31 mouse cellular contexts compared by ENCODE assay signal in genomic region chr14:55194786-55195185, GRCm38 (mm10). TPM values are rescaled to one million over a fixed set of nuclear protein-coding genes. Genes with fewer than 3 reads are reported as not detected.
DNase-seq lines count a peak whose midpoint lies in the region; ATAC-seq lines count a peak whose summit lies in the region.
"Had no signal": no experiment of that assay in that cellular context is flagged by ENCODE, and none has a peak within 500 bp of the region (broad histone marks: within the 10 kb centered on the region; RNA-seq: fewer than 3 reads in every experiment).

No protein-coding gene starts in this region.

- no peak overlapping the region for H3K27ac ChIP-seq in embryonic facial prominence, embryonic 14.5 days (replicated peaks; ENCODE audit: low read depth, low read length)
- H3K27ac ChIP-seq in embryonic facial prominence, embryonic 10.5 days (replicated peaks): no peak overlapping the region
- no peak overlapping the region for H3K27ac ChIP-seq in kidney, embryonic 15.5 days
- H3K27ac ChIP-seq in limb, embryonic 12.5 days: no peak overlapping the region
- H3K27ac ChIP-seq: heart, adult 2 months; heart, embryonic 13.5 days; hindbrain, embryonic 14.5 days; limb, embryonic 13.5 days; lung, embryonic 15.5 days; midbrain, embryonic 12.5 days had no signal

- no peak overlapping the region for H3K4me2 ChIP-seq in embryonic facial prominence, embryonic 14.5 days (ENCODE audit: low read depth, low read length)
- H3K4me2 ChIP-seq in kidney, embryonic 15.5 days: 0 out of 2 replicates have a peak overlapping the region, but pooled peaks have one; percentile 30
- H3K4me2 ChIP-seq in limb, embryonic 12.5 days: peak overlapping the region; percentile 10; the same call in 1 of the 2 replicates
- H3K4me2 ChIP-seq: heart, embryonic 13.5 days; hindbrain, embryonic 14.5 days; limb, embryonic 13.5 days; liver, embryonic 11.5 days; lung, embryonic 15.5 days; midbrain, embryonic 12.5 days had no signal

- ATAC-seq in embryonic facial prominence, embryonic 14.5 days (ENCODE audit: low read depth): peak; percentile 67; the same call in 1 of the 2 replicates
- no peak for ATAC-seq in kidney, embryonic 15.5 days (replicated peaks; ENCODE audit: low FRiP score)
- ATAC-seq in limb, embryonic 12.5 days (ENCODE audit: insufficient number of reproducible peaks, insufficient read depth, low FRiP score, low TSS enrichment, low read depth): no peak
- ATAC-seq: forebrain, embryonic 16.5 days; intestine, postnatal 0 days had no signal

- H3K36me3 ChIP-seq in embryonic facial prominence, embryonic 14.5 days (ENCODE audit: control insufficient read depth, insufficient read depth, low read length): no peaks in the 10 kb centered on the region
- H3K36me3 ChIP-seq in embryonic facial prominence, embryonic 10.5 days (replicated peaks): no peaks in the 10 kb centered on the region
- H3K36me3 ChIP-seq in kidney, embryonic 15.5 days: no peaks in the 10 kb centered on the region
- H3K36me3 ChIP-seq in limb, embryonic 12.5 days: no peaks in the 10 kb centered on the region
- H3K36me3 ChIP-seq: heart, embryonic 13.5 days; limb, embryonic 13.5 days; lung, embryonic 15.5 days; midbrain, embryonic 12.5 days had no signal

- 32% methylated on average over 6 of the region's 6 CpGs for WGBS in embryonic facial prominence, embryonic 14.5 days
- 54% methylated on average over 6 of the region's 6 CpGs for WGBS in embryonic facial prominence, embryonic 10.5 days
- whole genome bisulfite sequencing in kidney, embryonic 15.5 days: 30% methylated on average over 6 of the region's 6 CpGs
- WGBS in limb, embryonic 12.5 days: 33% methylated on average over 6 of the region's 6 CpGs

- no peaks in the 10 kb centered on the region for H3K9me3 ChIP-seq in embryonic facial prominence, embryonic 14.5 days (ENCODE audit: control insufficient read depth, low read length)
- H3K9me3 ChIP-seq in embryonic facial prominence, embryonic 10.5 days: no peaks in the 10 kb centered on the region
- no peaks in the 10 kb centered on the region for H3K9me3 ChIP-seq in kidney, embryonic 15.5 days (replicated peaks)
- H3K9me3 ChIP-seq in limb, embryonic 12.5 days: no peaks in the 10 kb centered on the region
- H3K9me3 ChIP-seq: heart, embryonic 13.5 days; limb, embryonic 13.5 days; lung, embryonic 15.5 days; midbrain, embryonic 12.5 days had no signal

- peak; percentile 69 for DNase-seq in embryonic facial prominence, embryonic 14.5 days (ENCODE audit: low spot score)
- no peak for DNase-seq in embryonic facial prominence, embryonic 10.5 days (ENCODE audit: low spot score)
- DNase-seq in kidney, postnatal 36 days: no peak
- peak; percentile 24 for DNase-seq in embryo, embryonic 10.5 days (ENCODE audit: low spot score)
- no peak for DNase-seq in ovary, postnatal 10 days (ENCODE audit: low spot score)
- DNase-seq in adrenal gland, adult 2 months: no peak
- DNase-seq: cerebellum, adult 9-10 months; cerebellum, postnatal 36 days; right cerebral cortex, postnatal 14 days had no signal

- H3K27me3 ChIP-seq in embryonic facial prominence, embryonic 14.5 days (replicated peaks; ENCODE audit: control insufficient read depth, insufficient read depth, low read length): no peaks in the 10 kb centered on the region
- H3K27me3 ChIP-seq in embryonic facial prominence, embryonic 10.5 days (replicated peaks; ENCODE audit: low read depth, poor library complexity, severe bottlenecking): 0 out of 2 replicates have a peak, but pooled peaks cover 3% of the 10 kb centered on the region
- no peaks in the 10 kb centered on the region for H3K27me3 ChIP-seq in kidney, embryonic 15.5 days
- H3K27me3 ChIP-seq in limb, embryonic 12.5 days: peaks cover 3% of the 10 kb centered on the region
- H3K27me3 ChIP-seq: lung, embryonic 15.5 days had no signal

- no peak overlapping the region for H3K9ac ChIP-seq in embryonic facial prominence, embryonic 14.5 days (ENCODE audit: low read depth, low read length)
- H3K9ac ChIP-seq in kidney, embryonic 15.5 days: no peak overlapping the region
- no peak overlapping the region for H3K9ac ChIP-seq in limb, embryonic 12.5 days (replicated peaks)
- H3K9ac ChIP-seq: heart, embryonic 13.5 days; hindbrain, embryonic 14.5 days; limb, embryonic 13.5 days; lung, embryonic 15.5 days; midbrain, embryonic 12.5 days had no signal

- no peaks in the 10 kb centered on the region for H3K4me1 ChIP-seq in embryonic facial prominence, embryonic 14.5 days (ENCODE audit: control insufficient read depth, insufficient read depth, low read length)
- H3K4me1 ChIP-seq in embryonic facial prominence, embryonic 10.5 days: peaks cover 16% of the 10 kb centered on the region
- H3K4me1 ChIP-seq in kidney, embryonic 15.5 days: peaks cover 15% of the 10 kb centered on the region
- H3K4me1 ChIP-seq in limb, embryonic 12.5 days (replicated peaks): peaks cover 11% of the 10 kb centered on the region; the same call in 1 of the 2 replicates
- H3K4me1 ChIP-seq: lung, embryonic 15.5 days had no signal

- no peak overlapping the region for H3K4me3 ChIP-seq in embryonic facial prominence, embryonic 14.5 days (ENCODE audit: low read depth, low read length)
- H3K4me3 ChIP-seq in embryonic facial prominence, embryonic 10.5 days: no peak overlapping the region
- no peak overlapping the region for H3K4me3 ChIP-seq in kidney, embryonic 15.5 days (replicated peaks)
- no peak overlapping the region for H3K4me3 ChIP-seq in limb, embryonic 12.5 days (replicated peaks)
- H3K4me3 ChIP-seq: heart, embryonic 13.5 days; limb, embryonic 13.5 days; lung, embryonic 15.5 days; midbrain, embryonic 12.5 days had no signal

RNA-seq across cellular contexts. Expression of gene Dhrs2, which starts 27.0 kb away (rescaled TPM):
- polyA plus RNA-seq in embryonic facial prominence, embryonic 14.5 days (2014; fragmentation: Nextera tagmentation; extraction: Ambion mirVana): 2.8 and 5.7 TPM in 2 replicates
- not detected in 2 replicates for polyA plus RNA-seq in embryonic facial prominence, embryonic 10.5 days (2016; fragmentation: Nextera tagmentation; extraction: Ambion mirVana)
- polyA plus RNA-seq in kidney, embryonic 15.5 days (2015; fragmentation: Nextera tagmentation; extraction: Ambion mirVana): 0.23 TPM in 1 of 2 replicates, not detected in the other
- polyA plus RNA-seq in limb, embryonic 12.5 days (2016; fragmentation: Nextera tagmentation; extraction: Ambion mirVana): 0.33 and 0.42 TPM in 2 replicates
- not detected for total RNA-seq in adrenal gland, adult 2 months (2021)
- polyA plus RNA-seq in adrenal gland, adult 2 months (2012; rRNA removed): not detected in 2 replicates
- total RNA-seq: adrenal gland, adult 18-20 months; adrenal gland, postnatal 36 days; gastrocnemius, postnatal 25 days; heart, adult 2 months; heart, postnatal 10 days; layer of hippocampus, adult 8-10 months; layer of hippocampus, postnatal 25 days; megakaryocyte, adult 5-6 weeks had no signal
- polyA plus RNA-seq: embryonic facial prominence, embryonic 11.5 days; forebrain, embryonic 11.5 days; forebrain, embryonic 16.5 days; heart, embryonic 13.5 days; liver, embryonic 11.5 days; liver, embryonic 16.5 days; lung, embryonic 15.5 days; small intestine, adult 2 months had no signal

Comparison
In these comparisons a context has a peak if more than half of its experiments do, and no peak if none do; other contexts are left out.
1. DNase-seq: peak in embryonic facial prominence, embryonic 14.5 days (single experiment) and embryo, embryonic 10.5 days (single experiment); none in embryonic facial prominence, embryonic 10.5 days (single experiment), kidney, postnatal 36 days (0 of 2), ovary, postnatal 10 days (single experiment) and adrenal gland, adult 2 months (single experiment).